Mouse (Mus musculus) midbrain, postnatal 0 days (tissue): ENCODE data around the gene Fgf22. TPM values are rescaled to one million over a fixed set of nuclear protein-coding genes. Genes with fewer than 3 reads are reported as not detected.
A peak's percentile ranks its signal among the peaks of the same experiment; 100 is the strongest.

Experiments used
- ATAC-seq: fragments of 200-750 bp; cut with Nextera tagmentation; 2 replicates; pipeline ENCODE4 v1.8.0; 2017; ENCODE audit warnings: moderate number of reproducible peaks, mild to moderate bottlenecking, moderate TSS enrichment, moderate library complexity; ENCODE audit not compliant: low FRiP score
- DNase-seq: peaks from one replicate; pipeline ENCODE4 v3.0.0-alpha.2; 2015; ENCODE audit warnings: low spot score
- H3K27ac ChIP-seq: fragments of 300-500 bp; sonication (generic); 2 replicates; pipeline ENCODE4 v1.5.1; 2014; ENCODE audit warnings: low read depth, mild to moderate bottlenecking, low read length, mixed read lengths
- H3K27me3 ChIP-seq: fragments of 300-500 bp; sonication (generic); 2 replicates; pipeline ENCODE4 v1.6.1; 2014; ENCODE audit warnings: low read length, control low read depth, mixed read lengths; ENCODE audit not compliant: insufficient read depth
- H3K36me3 ChIP-seq: fragments of 300-500 bp; sonication (generic); 2 replicates; pipeline ENCODE4 v1.6.1; 2014; ENCODE audit warnings: low read length, control low read depth, mixed read lengths; ENCODE audit not compliant: insufficient read depth
- H3K4me1 ChIP-seq: fragments of 300-500 bp; sonication (generic); 2 replicates; pipeline ENCODE4 v1.6.1; 2014; ENCODE audit warnings: mild to moderate bottlenecking, control low read depth, antibody characterized with exemption, low read length, mixed read lengths; ENCODE audit not compliant: insufficient read depth
- H3K4me2 ChIP-seq: fragments of 300-500 bp; sonication (generic); 2 replicates; pipeline ENCODE4 v1.6.1; 2014; ENCODE audit warnings: low read depth, mild to moderate bottlenecking, low read length, mixed read lengths; ENCODE audit not compliant: poor library complexity, severe bottlenecking
- H3K4me3 ChIP-seq: fragments of 300-500 bp; sonication (generic); 2 replicates; pipeline ENCODE4 v1.5.1; 2014; ENCODE audit warnings: low read depth, mild to moderate bottlenecking, low read length, moderate library complexity
- H3K9ac ChIP-seq: fragments of 300-500 bp; sonication (generic); replicated peaks from 2 replicates; pipeline ENCODE4 v1.6.1; 2014; ENCODE audit warnings: mild to moderate bottlenecking, low read length, moderate library complexity, mixed read lengths; ENCODE audit not compliant: poor library complexity, severe bottlenecking
- H3K9me3 ChIP-seq: fragments of 300-500 bp; sonication (generic); 2 replicates; pipeline ENCODE4 v1.6.1; 2016; ENCODE audit warnings: low read length, control low read depth
- CTCF ChIP-seq: IDR thresholded peaks from 2 replicates; pipeline ENCODE4 v1.5.1; 2016; ENCODE audit warnings: antibody characterized with exemption, mild to moderate bottlenecking
- WGBS: fragments of 180-500 bp; shearing (Covaris S2); extraction: QIAGEN DNeasy Blood & Tissue Kit; methylation state at CpG from one replicate; pipeline ENCODE4 v1.1.7; 2014; 5-methylcytosine and 5-hydroxymethylcytosine counted together
- polyA plus RNA-seq: library from polyadenylated mRNA; unstranded; fragments of >200 nt; fragmentation: Nextera tagmentation; extraction: Ambion mirVana; gene quantifications from 2 replicates; pipeline ENCODE4 v1.2.1, GENCODE M21; 2015
- total RNA-seq: library from RNA; depleted of rRNA; stranded (reverse); fragments of >200 nt; gene quantifications from 2 replicates; pipeline ENCODE4 v1.2.3, GENCODE M21; 2014

Gene Fgf22
- total and polyA plus RNA-seq, 2 experiments from 2014 or later = 1.7 to 3.1 TPM

DNA sequence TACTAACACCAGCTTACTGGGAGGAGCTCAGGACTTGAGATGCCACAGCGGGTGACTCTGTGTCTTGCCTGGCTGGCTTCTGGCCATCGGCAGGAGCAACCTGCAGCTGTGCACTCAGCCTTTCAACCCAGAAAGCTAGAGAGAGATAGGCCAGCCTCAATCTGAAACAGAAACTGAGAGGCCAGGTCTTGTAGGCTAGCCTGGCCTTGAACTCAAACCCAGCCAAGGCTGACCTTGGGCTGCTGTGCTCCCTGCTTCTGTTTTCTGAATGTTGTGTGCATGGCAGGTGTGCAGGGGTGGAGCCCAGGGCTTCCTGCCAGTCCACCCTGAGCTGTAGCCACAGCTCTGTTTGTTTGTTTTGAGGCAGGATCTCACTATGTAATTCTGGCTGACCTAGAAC, 18.3 kb downstream of the Fgf22 start:
- 82% methylated on average over 2 of the region's 2 CpGs for WGBS
- H3K4me2 ChIP-seq = no peak overlapping the region
- H3K36me3 ChIP-seq = no peaks in the 10 kb centered on the region
- H3K4me3 ChIP-seq = no peak overlapping the region
- H3K27me3 ChIP-seq = peaks cover 12% of the 10 kb centered on the region; the same call in 1 of the 2 replicates
- no peak overlapping the region for H3K27ac ChIP-seq
- TF ChIP-seq CTCF = no peak
- H3K9me3 ChIP-seq = no peaks in the 10 kb centered on the region
- H3K4me1 ChIP-seq = no peaks in the 10 kb centered on the region; the same call in 1 of the 2 replicates
- DNase-seq (no peak), ATAC-seq (no peak)
- no peak overlapping the region for H3K9ac ChIP-seq

DNA sequence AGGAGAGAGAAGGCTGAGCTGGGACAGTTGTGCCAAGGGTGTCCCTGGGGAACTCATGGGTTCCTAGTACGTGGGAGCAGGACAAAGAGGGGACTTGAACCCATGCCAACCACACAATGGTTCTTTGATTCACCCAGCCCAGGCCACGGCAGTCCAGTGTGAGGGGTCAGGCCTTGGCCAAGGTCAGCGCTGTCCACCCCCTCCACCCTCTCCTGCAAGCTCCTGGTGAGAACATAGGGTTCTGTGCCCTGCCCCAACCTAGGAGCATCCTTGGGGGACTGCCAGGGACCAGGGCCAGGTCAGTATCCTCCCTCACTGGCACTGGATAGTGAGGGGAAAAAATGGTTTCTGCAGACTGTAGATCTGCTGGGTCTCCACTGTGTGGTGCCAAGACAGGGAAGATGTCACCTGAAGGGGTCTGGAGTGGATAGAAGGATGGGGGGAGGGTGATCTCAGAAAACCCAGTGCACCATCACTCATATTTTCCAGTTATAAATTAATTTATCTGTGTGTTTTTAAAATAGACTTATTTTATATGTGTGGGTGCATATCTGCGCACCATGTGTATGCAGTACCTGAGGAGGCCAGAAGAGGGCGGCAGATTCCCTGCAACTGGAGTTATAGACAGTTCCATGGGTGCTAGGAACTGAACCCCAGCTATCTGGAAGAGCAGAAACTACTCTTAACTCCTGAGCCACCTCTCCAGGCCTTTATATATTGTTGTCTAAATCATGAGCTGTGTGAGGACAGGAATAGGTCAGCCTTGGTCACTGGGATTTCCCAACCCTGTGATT, 19.8 kb downstream of the Fgf22 start:
- H3K4me2 ChIP-seq = no peak overlapping the region
- H3K9me3 ChIP-seq = no peaks in the 10 kb centered on the region
- no peak overlapping the region for H3K27ac ChIP-seq
- no peak for ATAC-seq
- WGBS = 73% methylated on average over 5 of the region's 5 CpGs
- no peak for DNase-seq
- H3K36me3 ChIP-seq = no peaks in the 10 kb centered on the region
- peak; percentile 47 for TF ChIP-seq CTCF
- H3K4me1 ChIP-seq = no peaks in the 10 kb centered on the region
- peaks cover 12% of the 10 kb centered on the region; the same call in 1 of the 2 replicates for H3K27me3 ChIP-seq
- H3K4me3 ChIP-seq = no peak overlapping the region
- no peak overlapping the region for H3K9ac ChIP-seq

DNA sequence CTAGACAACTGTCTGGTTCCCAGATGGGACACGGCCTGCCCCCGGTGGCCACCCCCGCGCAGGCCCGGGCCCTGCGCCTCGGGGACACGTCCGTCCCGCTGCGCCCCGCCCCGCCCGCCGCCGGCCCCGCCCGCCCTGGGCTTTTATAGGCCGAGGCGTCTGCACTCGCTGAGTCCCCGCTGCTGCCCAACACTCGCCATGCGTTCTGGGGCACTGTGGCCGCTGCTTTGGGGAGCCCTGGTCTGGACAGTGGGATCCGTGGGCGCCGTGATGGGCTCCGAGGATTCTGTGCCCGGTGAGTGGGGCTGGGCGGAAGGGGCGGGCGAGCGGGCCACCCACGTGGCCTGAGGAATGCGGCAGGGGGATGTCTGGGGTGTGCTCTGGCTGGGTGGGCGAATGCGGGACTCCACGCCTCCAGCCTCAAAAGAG, 22.2 kb downstream of the Fgf22 start, which contains the start of gene Fstl3:
Gene Fstl3 (plus strand): TSS at position 170 of the 429 bp plus-strand sequence.
- Histone ChIP-seq H3K9ac (no peak within 1 kb of the TSS; the same call in 1 of the 2 replicates), H3K27me3 (peaks cover 12% of the 10 kb centered on the region; the same call in 1 of the 2 replicates), H3K9me3 (no peaks in the 10 kb centered on the region), H3K36me3 (no peaks in the 10 kb centered on the region), H3K4me2 (peak within 1 kb of the TSS; percentile 33), H3K4me3 (peak within 1 kb of the TSS; percentile 16), H3K27ac (no peak within 1 kb of the TSS), H3K4me1 (no peaks in the 10 kb centered on the region; the same call in 1 of the 2 replicates)
- TF ChIP-seq CTCF = no peak
- 2% methylated on average over 39 of the region's 39 CpGs for WGBS
- ATAC-seq (no peak), DNase-seq (no peak)

DNA sequence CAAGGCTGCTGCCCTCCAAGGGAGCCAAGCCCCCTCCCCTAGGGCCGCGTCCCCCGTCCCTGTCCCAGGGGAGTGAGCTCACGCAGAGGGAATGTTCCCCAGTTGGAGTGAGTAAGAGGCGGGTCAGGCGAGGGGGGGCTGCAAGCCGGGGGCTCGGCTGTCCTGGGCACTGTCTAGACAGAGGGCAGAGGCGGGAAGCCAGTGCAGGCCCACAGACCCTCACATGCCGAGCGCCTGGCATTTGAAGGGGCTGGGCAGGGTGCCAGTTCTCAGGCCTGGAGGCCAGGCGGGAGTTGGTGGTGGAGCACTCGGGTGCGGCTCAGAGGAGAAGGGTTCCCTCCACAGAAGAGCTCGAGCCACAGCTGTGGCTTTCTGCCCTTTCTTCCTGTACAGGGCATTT, 23.1 kb downstream of the Fgf22 start:
- Histone ChIP-seq H3K9me3 (no peaks in the 10 kb centered on the region), H3K4me3 (no peak overlapping the region), H3K4me2 (no peak overlapping the region), H3K9ac (no peak overlapping the region), H3K27me3 (peaks cover 12% of the 10 kb centered on the region; the same call in 1 of the 2 replicates), H3K36me3 (no peaks in the 10 kb centered on the region), H3K27ac (no peak overlapping the region), H3K4me1 (no peaks in the 10 kb centered on the region; the same call in 1 of the 2 replicates)
- peak; percentile 65 for DNase-seq
- no peak for TF ChIP-seq CTCF
- ATAC-seq = no peak
- 13% methylated on average over 14 of the region's 15 CpGs for WGBS

DNA sequence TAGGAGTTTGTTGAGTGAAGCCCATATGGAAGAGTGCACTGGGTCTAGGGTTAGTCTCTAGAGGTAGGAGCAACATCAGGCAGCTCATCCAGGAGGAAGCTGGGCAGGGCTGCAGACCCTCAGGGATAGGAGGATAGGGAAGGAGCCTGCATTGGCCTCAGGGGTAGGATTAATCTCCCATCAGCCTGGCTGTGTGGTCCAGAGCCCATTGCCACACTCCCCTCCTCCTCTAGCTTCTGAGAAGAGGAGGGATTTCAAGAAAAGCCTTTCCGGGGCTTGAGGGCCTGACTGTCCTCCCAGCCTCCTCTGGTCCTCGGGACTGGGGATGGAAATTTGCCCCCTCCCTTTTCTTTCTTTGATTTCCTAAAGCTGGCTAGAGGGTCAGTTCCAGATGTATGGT, 24.3 kb downstream of the Fgf22 start:
- no peak overlapping the region for H3K27ac ChIP-seq
- peaks cover 12% of the 10 kb centered on the region; the same call in 1 of the 2 replicates for H3K27me3 ChIP-seq
- no peaks in the 10 kb centered on the region for H3K36me3 ChIP-seq
- H3K4me3 ChIP-seq = no peak overlapping the region
- no peak overlapping the region for H3K9ac ChIP-seq
- H3K4me2 ChIP-seq = no peak overlapping the region
- ATAC-seq = no peak
- 17% methylated on average over 2 of the region's 2 CpGs for WGBS
- no peak for DNase-seq
- TF ChIP-seq CTCF = no peak
- H3K9me3 ChIP-seq = no peaks in the 10 kb centered on the region
- no peaks in the 10 kb centered on the region; the same call in 1 of the 2 replicates for H3K4me1 ChIP-seq
